ENCODE assay signal across 27 mouse cellular contexts in the genomic region with DNA sequence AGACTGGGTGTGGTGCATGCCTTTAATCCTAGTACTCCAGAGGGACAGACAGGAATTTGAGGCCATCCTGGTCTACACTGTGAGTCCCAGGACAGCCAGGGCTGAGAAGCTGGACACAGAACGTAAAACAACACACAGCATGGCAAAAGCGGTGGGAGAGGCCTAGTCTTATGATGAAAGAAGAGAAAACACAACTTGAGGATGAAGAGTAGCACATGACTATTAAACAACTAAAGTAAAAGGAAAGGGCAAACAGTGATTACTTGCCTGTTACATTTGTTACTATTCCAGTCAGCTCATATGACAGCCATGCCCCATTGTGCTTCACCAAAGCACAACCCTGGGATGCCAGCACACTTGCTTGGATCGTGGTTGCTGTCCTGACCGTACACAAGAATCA. TPM values are rescaled to one million over a fixed set of nuclear protein-coding genes. Genes with fewer than 3 reads are reported as not detected.
A peak's percentile ranks its signal among the peaks of the same experiment; 100 is the strongest.
DNase-seq lines count a peak whose midpoint lies in the region; ATAC-seq and TF ChIP-seq lines count a peak whose summit lies in the region.
"Had no signal": no experiment of that assay in that cellular context is flagged by ENCODE, and none has a peak within 500 bp of the region (broad histone marks: within the 10 kb centered on the region; RNA-seq: fewer than 3 reads in every experiment).

No protein-coding gene starts in this region.

- no peak for ATAC-seq in kidney, postnatal 0 days (replicated peaks; ENCODE audit: low FRiP score, low read depth)
- ATAC-seq in kidney, embryonic 14.5 days (ENCODE audit: low FRiP score, low TSS enrichment): no peak
- no peak for ATAC-seq in lung, embryonic 15.5 days (ENCODE audit: borderline replicate concordance, extremely low read depth, low FRiP score, low TSS enrichment)
- ATAC-seq: activated CD4-positive, CD25-positive, alpha-beta regulatory T cell, adult 4 months; CD4-positive, CD25-positive, alpha-beta regulatory T cell, adult 4 months; forebrain, embryonic 13.5 days; forebrain, embryonic 16.5 days; hindbrain, postnatal 0 days had no signal

- H3K27ac ChIP-seq in kidney, postnatal 0 days: peak overlapping the region; percentile 15; the same call in 1 of the 2 replicates
- H3K27ac ChIP-seq in kidney, embryonic 14.5 days (ENCODE audit: low read depth, low read length): no peak overlapping the region
- peak overlapping the region; percentile 73 for H3K27ac ChIP-seq in lung, embryonic 15.5 days
- 0 out of 2 replicates have a peak overlapping the region, but pooled peaks have one; percentile 14 for H3K27ac ChIP-seq in testis, adult 2 months (ENCODE audit: control insufficient read depth, insufficient read depth, low read depth, low read length)
- H3K27ac ChIP-seq: embryonic facial prominence, embryonic 10.5 days; embryonic facial prominence, embryonic 13.5 days; forebrain, embryonic 10.5 days; forebrain, embryonic 13.5 days; heart, embryonic 15.5 days; hindbrain, embryonic 14.5 days; hindbrain, postnatal 0 days had no signal

- no peak for TF ChIP-seq CTCF in kidney, postnatal 0 days (IDR thresholded peaks at IDR 0.05; ENCODE audit: low read depth)
- no peak for TF ChIP-seq CTCF in testis, adult 2 months (IDR thresholded peaks at IDR 0.05; ENCODE audit: control insufficient read depth, insufficient read depth, insufficient replicate concordance, low read depth, low read length)

- H3K36me3 ChIP-seq in kidney, postnatal 0 days (ENCODE audit: insufficient read depth, low read length): no peaks in the 10 kb centered on the region
- no peaks in the 10 kb centered on the region for H3K36me3 ChIP-seq in kidney, embryonic 14.5 days (ENCODE audit: control insufficient read depth, insufficient read depth, low read length)
- no peaks in the 10 kb centered on the region for H3K36me3 ChIP-seq in lung, embryonic 15.5 days
- H3K36me3 ChIP-seq in testis, adult 2 months (ENCODE audit: control insufficient read depth, insufficient read depth, low read length): no peaks in the 10 kb centered on the region
- H3K36me3 ChIP-seq: embryonic facial prominence, embryonic 10.5 days; embryonic facial prominence, embryonic 13.5 days; forebrain, embryonic 10.5 days; heart, embryonic 12.5 days; heart, embryonic 15.5 days had no signal

- H3K9me3 ChIP-seq in kidney, postnatal 0 days (replicated peaks; ENCODE audit: low read length): no peaks in the 10 kb centered on the region
- no peaks in the 10 kb centered on the region for H3K9me3 ChIP-seq in kidney, embryonic 14.5 days (ENCODE audit: control insufficient read depth, low read length)
- H3K9me3 ChIP-seq in lung, embryonic 15.5 days: no peaks in the 10 kb centered on the region
- H3K9me3 ChIP-seq: embryonic facial prominence, embryonic 10.5 days; embryonic facial prominence, embryonic 13.5 days; forebrain, embryonic 10.5 days; forebrain, embryonic 13.5 days; heart, embryonic 12.5 days; heart, embryonic 15.5 days had no signal

- no peak overlapping the region for H3K9ac ChIP-seq in kidney, postnatal 0 days (ENCODE audit: low read depth, low read length)
- H3K9ac ChIP-seq in kidney, embryonic 14.5 days (ENCODE audit: low read depth, low read length): no peak overlapping the region
- no peak overlapping the region for H3K9ac ChIP-seq in lung, embryonic 15.5 days
- H3K9ac ChIP-seq: embryonic facial prominence, embryonic 13.5 days; forebrain, embryonic 13.5 days; heart, embryonic 12.5 days; heart, embryonic 15.5 days; hindbrain, embryonic 14.5 days had no signal

- WGBS in kidney, postnatal 0 days: 90% methylated on average over 4 of the region's 4 CpGs
- 89% methylated on average over 4 of the region's 4 CpGs for WGBS in kidney, embryonic 14.5 days
- WGBS in lung, embryonic 15.5 days: 72% methylated on average over 4 of the region's 4 CpGs

- intact Hi-C loops in heart, postnatal 36 days (cut with DNase I): no loop called here

- TF ChIP-seq POLR2A in testis, adult 2 months (IDR thresholded peaks at IDR 0.05; ENCODE audit: control insufficient read depth, low read depth, low read length): no peak

- no peak for DNase-seq in kidney, postnatal 0 days (ENCODE audit: low spot score)
- no peak for DNase-seq in lung, postnatal 14 days
- no peak for DNase-seq in testis, postnatal 10 days (ENCODE audit: low spot score)
- DNase-seq in heart, postnatal 36 days: no peak
- DNase-seq: cerebellum, adult 11-12 months; cerebellum, adult 8-10 months; cerebellum, postnatal 10 days; cerebellum, postnatal 36 days; embryo, embryonic 11 days; gastrocnemius, postnatal 14 days; heart, adult 18-20 months; heart, postnatal 4 days had no signal

- H3K27me3 ChIP-seq in kidney, postnatal 0 days (ENCODE audit: insufficient read depth, low read length): no peaks in the 10 kb centered on the region
- H3K27me3 ChIP-seq in kidney, embryonic 14.5 days (ENCODE audit: control insufficient read depth, insufficient read depth, low read length): no peaks in the 10 kb centered on the region
- H3K27me3 ChIP-seq in lung, embryonic 15.5 days: no peaks in the 10 kb centered on the region
- no peaks in the 10 kb centered on the region for H3K27me3 ChIP-seq in testis, adult 2 months (ENCODE audit: control insufficient read depth, insufficient read depth, low read length)
- H3K27me3 ChIP-seq: embryonic facial prominence, embryonic 13.5 days; forebrain, embryonic 13.5 days; heart, embryonic 12.5 days; heart, embryonic 15.5 days had no signal

- H3K4me1 ChIP-seq in kidney, postnatal 0 days (replicated peaks; ENCODE audit: insufficient read depth, low read length): no peaks in the 10 kb centered on the region; the same call in 1 of the 2 replicates
- H3K4me1 ChIP-seq in kidney, embryonic 14.5 days (ENCODE audit: control insufficient read depth, insufficient read depth, low read length): peaks cover under 1% of the 10 kb centered on the region; the same call in 1 of the 2 replicates
- H3K4me1 ChIP-seq in lung, embryonic 15.5 days: peaks cover 33% of the 10 kb centered on the region
- 0 out of 2 replicates have a peak, but pooled peaks cover 2% of the 10 kb centered on the region for H3K4me1 ChIP-seq in testis, adult 2 months (ENCODE audit: control insufficient read depth, insufficient read depth, low read length)
- H3K4me1 ChIP-seq: forebrain, embryonic 13.5 days had no signal

- no peak overlapping the region for H3K4me2 ChIP-seq in kidney, postnatal 0 days (ENCODE audit: low read length)
- no peak overlapping the region for H3K4me2 ChIP-seq in kidney, embryonic 14.5 days (replicated peaks; ENCODE audit: low read depth, low read length)
- no peak overlapping the region for H3K4me2 ChIP-seq in lung, embryonic 15.5 days
- H3K4me2 ChIP-seq: embryonic facial prominence, embryonic 13.5 days; forebrain, embryonic 13.5 days; heart, embryonic 12.5 days; heart, embryonic 15.5 days; hindbrain, embryonic 14.5 days had no signal

- no peak overlapping the region for H3K4me3 ChIP-seq in kidney, postnatal 0 days (replicated peaks; ENCODE audit: low read depth, low read length)
- H3K4me3 ChIP-seq in kidney, embryonic 14.5 days (ENCODE audit: low read length): no peak overlapping the region
- H3K4me3 ChIP-seq in lung, embryonic 15.5 days: no peak overlapping the region
- no peak overlapping the region for H3K4me3 ChIP-seq in testis, adult 2 months (ENCODE audit: control insufficient read depth, low read depth, low read length)
- H3K4me3 ChIP-seq: embryonic facial prominence, embryonic 10.5 days; embryonic facial prominence, embryonic 13.5 days; erythroblast, embryonic 14.5 days; forebrain, embryonic 10.5 days; forebrain, embryonic 13.5 days; heart, embryonic 12.5 days; heart, embryonic 15.5 days had no signal

RNA-seq across cellular contexts. Expression of a gene that starts 13.8 kb away (rescaled TPM):
- 15.7 and 16.9 TPM in 2 replicates for polyA plus RNA-seq in kidney, postnatal 0 days (2015; fragmentation: Nextera tagmentation; extraction: Ambion mirVana)
- 10.7 and 16.0 TPM in 2 replicates for polyA plus RNA-seq in kidney, embryonic 14.5 days (2014; fragmentation: Nextera tagmentation; extraction: Ambion mirVana)
- polyA plus RNA-seq in lung, embryonic 15.5 days (2015; fragmentation: Nextera tagmentation; extraction: Ambion mirVana): 16.0 and 18.8 TPM in 2 replicates
- polyA plus RNA-seq in testis, adult 2 months (2012; rRNA removed): 4.4 and 4.6 TPM in 2 replicates
- 10 to 100 TPM in 1 of 2 experiments, 1 to 10 TPM in 1; 9.4 to 10.2 TPM for total RNA-seq in heart, postnatal 36 days (2021)

RNA-seq across cellular contexts. Expression of a gene that starts 43.9 kb away (rescaled TPM):
- polyA plus RNA-seq in kidney, postnatal 0 days (2015; fragmentation: Nextera tagmentation; extraction: Ambion mirVana): 93.2 and 95.0 TPM in 2 replicates
- polyA plus RNA-seq in kidney, embryonic 14.5 days (2014; fragmentation: Nextera tagmentation; extraction: Ambion mirVana): 111 and 115 TPM in 2 replicates
- 132 and 133 TPM in 2 replicates for polyA plus RNA-seq in lung, embryonic 15.5 days (2015; fragmentation: Nextera tagmentation; extraction: Ambion mirVana)
- 4.3 and 4.5 TPM in 2 replicates for polyA plus RNA-seq in testis, adult 2 months (2012; rRNA removed)
- 10 to 100 TPM; 14.9 to 18.3 TPM for total RNA-seq in heart, postnatal 36 days (2021)
- polyA plus RNA-seq: activated CD4-positive, CD25-positive, alpha-beta regulatory T cell, adult 4 months; CD4-positive, CD25-positive, alpha-beta regulatory T cell, adult 4 months; erythroblast, embryonic 14.5 days had no signal

Comparison
In these comparisons a context has a peak if more than half of its experiments do, and no peak if none do; other contexts are left out.
1. RNA of a gene that starts 43.9 kb away (polyA plus RNA-seq): 132 to 133 TPM in lung, embryonic 15.5 days, 111 to 115 TPM in kidney, embryonic 14.5 days and 93.2 to 95.0 TPM in kidney, postnatal 0 days; 4.3 to 4.5 TPM in testis, adult 2 months; every median in the first group is over 10 times any median in the second.